Mouse (Mus musculus): ENCODE data around the gene Boll. TPM values are rescaled to one million over a fixed set of nuclear protein-coding genes. Genes with fewer than 3 reads are reported as not detected.

Boll gene
- polyA plus RNA-seq, 1 experiment from 2014 or later, result 0.44 TPM

Other genes with a start within 250 kb of the Boll start
- 139 and 155 TPM in 2 replicates for gene Mob4, start 232.2 kb downstream of the Boll start, polyA plus RNA-seq (2015; fragmentation: Nextera tagmentation; extraction: Ambion mirVana)
- gene Rftn2, start 136.7 kb downstream of the Boll start, polyA plus RNA-seq (2015; fragmentation: Nextera tagmentation; extraction: Ambion mirVana), result 7.0 and 7.1 TPM in 2 replicates
- gene Mars2, start 126.3 kb downstream of the Boll start, polyA plus RNA-seq (2015; fragmentation: Nextera tagmentation; extraction: Ambion mirVana), result 5.2 and 5.4 TPM in 2 replicates
- gene Plcl1, start 42.5 kb upstream of the Boll start, polyA plus RNA-seq (2015; fragmentation: Nextera tagmentation; extraction: Ambion mirVana), result 1.5 TPM in 2 replicates

Data from intestine, embryonic 16.5 days (tissue).